Mouse (Mus musculus) heart, postnatal 14 days (tissue): Measurements from ENCODE around the gene Ncoa4. TPM values are rescaled to one million over a fixed set of nuclear protein-coding genes. Genes with fewer than 3 reads are reported as not detected.
"Not testable (repeated sequence)": the region's sequence is repeated elsewhere in the genome, so short reads cannot be mapped to it uniquely, and the experiment has no call there.

Experiments used
- DNase-seq, 2 experiments: peaks; one replicate each; pipeline ENCODE4 v3.0.0; 2021 to 2022
- intact Hi-C: fragments of 180-260 bp; cut with DNase I; formaldehyde crosslinking; loops from one replicate; pipeline ENCODE4 v1.15.1; 2025
- long read RNA-seq, 2 experiments: library from polyadenylated mRNA; stranded (forward); transcript quantifications; one replicate each; pipeline ENCODE4 v2.0.0; 2021
- total RNA-seq, 2 experiments: library from RNA; stranded (reverse); gene quantifications; 2 replicates each; pipeline ENCODE4 v1.2.3; 2021

The Ncoa4 gene
- total RNA-seq: 100 to 1,000 TPM; 139 to 150 TPM
- long read RNA-seq, experiment 1, full-length matches to known transcripts: 141 of 170 reads
- long read RNA-seq, experiment 1, partial matches to known transcripts: 13 of 170 reads
- long read RNA-seq, experiment 1, other reads (novel, unspliced or antisense): 16 of 170 reads
- long read RNA-seq, experiment 2, full-length matches to known transcripts: 167 of 192 reads
- long read RNA-seq, experiment 2, partial matches to known transcripts: 7 of 192 reads
- long read RNA-seq, experiment 2, other reads (novel, unspliced or antisense): 18 of 192 reads

- intact Hi-C loops: loop anchor here (5.0 kb wide), 1 partner anchor 38 kb away; no protein-coding TSS in a partner anchor
- DNase-seq: peak; percentile 97 to 99
Measured at GRCm38 (mm10) chr14:32159690-32160246, at the start of gene Ncoa4. TSS of gene Ncoa4 (plus strand) at chr14:32159865.

DNA sequence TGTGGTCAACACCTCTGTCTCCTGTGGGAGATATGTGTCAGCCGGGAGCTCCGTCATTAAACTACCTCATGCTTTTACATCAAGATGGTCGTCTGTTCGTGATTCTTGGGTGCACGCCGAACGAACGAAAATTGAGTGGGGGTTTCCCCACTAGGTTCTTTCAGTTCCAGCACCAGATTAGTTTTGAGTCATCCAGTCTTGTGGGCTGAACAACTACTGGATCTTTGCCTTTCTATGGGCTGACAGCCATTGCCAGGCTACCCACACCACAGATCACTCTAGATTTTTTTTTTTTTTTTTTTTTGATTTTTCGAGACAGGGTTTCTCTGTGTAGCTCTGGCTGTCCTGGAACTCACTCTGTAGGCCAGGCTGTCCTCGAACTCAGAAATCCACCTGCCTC lies 47.5 kb upstream of the Ncoa4 start:
- intact Hi-C loops, DNase-seq: not testable (repeated sequence)

DNA sequence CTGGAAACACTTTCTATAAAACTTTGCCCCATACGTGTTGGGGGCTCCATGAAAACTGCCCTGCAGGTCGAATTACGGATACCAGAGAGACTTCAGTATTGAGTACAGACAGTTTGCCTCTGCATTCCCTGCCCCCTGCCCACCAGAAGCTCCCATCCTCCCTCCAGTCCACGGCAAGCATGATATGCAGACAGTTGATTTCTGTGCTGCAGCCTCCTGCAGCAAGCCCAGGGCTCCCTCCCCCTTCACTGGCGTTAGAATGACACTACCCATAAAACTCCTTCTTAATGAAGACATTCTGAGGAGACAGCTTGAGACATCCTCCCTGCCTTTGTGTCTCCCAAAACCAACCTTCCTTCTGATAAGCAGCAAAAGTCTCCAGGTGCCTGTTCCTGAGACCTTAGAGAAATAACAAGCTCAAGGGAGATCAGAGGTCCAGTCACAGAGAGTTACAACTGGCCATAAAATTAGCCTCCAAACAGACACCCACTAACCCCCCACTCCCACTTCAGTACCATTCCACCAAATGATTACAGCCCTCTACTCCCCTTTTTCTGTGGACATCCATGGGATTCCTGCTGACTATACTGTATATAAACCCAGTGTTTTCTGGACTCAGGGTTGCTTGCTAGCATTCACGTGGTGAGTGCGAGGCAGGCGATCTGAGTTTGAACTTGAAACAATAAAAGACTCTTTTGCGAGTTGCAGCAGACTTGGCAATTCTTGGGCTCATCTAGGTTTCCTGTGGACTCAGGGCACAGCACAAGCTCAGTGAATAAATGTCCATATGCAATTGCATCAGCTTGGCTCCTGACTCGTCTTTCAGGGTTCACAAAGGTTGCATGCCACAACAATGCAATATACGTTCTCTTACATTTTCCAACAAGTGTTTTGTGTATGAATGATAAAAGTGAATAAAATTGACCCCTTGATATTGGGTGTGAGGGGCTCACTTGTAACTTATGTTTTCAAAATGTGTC lies 38.4 kb upstream of the Ncoa4 start:
- no peak for DNase-seq
- intact Hi-C loops: loop anchor here (5.0 kb wide), 1 partner anchor 71 kb away; no protein-coding TSS in a partner anchor

- DNase-seq: peak in 1 of 2 experiments; percentile 32
- intact Hi-C loops: loop anchor here (5.0 kb wide), 1 partner anchor 70 kb away; no protein-coding TSS in a partner anchor
Measured at GRCm38 (mm10) chr14:32121920-32122315, 37.7 kb upstream of the Ncoa4 start.

- no peak for DNase-seq
- intact Hi-C loops: loop anchor here (5.0 kb wide), 1 partner anchor 68 kb away; no protein-coding TSS in a partner anchor
Measured at GRCm38 (mm10) chr14:32124261-32124660, 35.4 kb upstream of the Ncoa4 start.

GRCm38 (mm10) chr14:32125256-32125655 lies 34.4 kb upstream of the Ncoa4 start:
- intact Hi-C loops, DNase-seq: not testable (repeated sequence)

DNA sequence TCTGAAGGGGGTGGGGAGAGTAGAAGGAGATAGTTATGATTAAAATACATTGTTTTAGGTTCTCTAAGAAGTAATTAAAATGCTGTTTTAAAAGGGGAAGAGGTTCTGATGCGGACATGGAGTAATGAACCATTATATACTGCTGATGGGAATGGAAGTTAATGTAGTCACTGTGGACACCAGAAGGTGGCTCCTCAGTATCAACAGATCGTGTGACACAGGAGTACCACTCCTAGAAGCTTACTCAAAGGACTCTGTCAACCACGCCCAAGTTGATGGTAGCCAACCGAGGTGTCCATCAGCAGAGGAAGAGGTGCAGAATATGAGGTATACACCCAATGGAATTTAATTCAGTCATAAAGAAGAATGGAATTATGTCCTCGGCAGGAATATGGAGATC lies 31.3 kb upstream of the Ncoa4 start:
- intact Hi-C loops: no loop called here
- no peak for DNase-seq

- intact Hi-C loops: no loop called here
- no peak for DNase-seq
Measured at GRCm38 (mm10) chr14:32131836-32132235, 27.8 kb upstream of the Ncoa4 start.

- peak in 1 of 2 experiments; percentile 5 for DNase-seq
- intact Hi-C loops: no loop called here
Measured at GRCm38 (mm10) chr14:32134293-32134692, 25.4 kb upstream of the Ncoa4 start.

- DNase-seq, intact Hi-C loops: not testable (repeated sequence)
Measured at GRCm38 (mm10) chr14:32136467-32136866, 23.2 kb upstream of the Ncoa4 start.

DNA sequence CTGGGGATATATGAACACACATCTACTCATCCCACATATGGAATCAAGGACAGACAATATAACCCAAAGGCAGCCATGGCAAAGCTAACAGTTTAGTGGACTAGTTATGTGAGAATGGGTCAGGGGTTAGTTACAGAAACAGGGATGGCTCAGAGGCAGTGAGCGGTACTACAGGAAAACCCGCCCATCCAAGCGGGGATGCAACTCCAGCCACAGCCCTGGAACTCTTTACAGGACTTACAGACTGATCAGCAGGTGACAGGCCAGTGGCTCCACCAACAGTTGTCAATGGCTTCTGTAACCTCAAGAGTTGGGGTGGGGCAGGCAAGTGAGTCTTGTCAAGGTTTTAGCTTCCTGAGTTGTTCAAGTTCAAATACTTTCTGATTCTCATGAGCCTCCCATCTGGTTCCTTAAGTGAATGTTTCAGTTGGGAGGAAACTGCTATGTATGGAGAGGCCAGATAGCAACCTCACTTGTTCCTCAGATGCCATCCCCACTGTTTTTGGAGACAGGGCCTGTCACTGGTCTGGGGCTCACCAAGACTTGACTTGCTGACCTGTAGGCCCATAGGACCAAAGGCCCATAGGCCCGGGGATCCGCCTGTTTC lies 19.2 kb upstream of the Ncoa4 start:
- no peak for DNase-seq
- intact Hi-C loops: no loop called here

DNA sequence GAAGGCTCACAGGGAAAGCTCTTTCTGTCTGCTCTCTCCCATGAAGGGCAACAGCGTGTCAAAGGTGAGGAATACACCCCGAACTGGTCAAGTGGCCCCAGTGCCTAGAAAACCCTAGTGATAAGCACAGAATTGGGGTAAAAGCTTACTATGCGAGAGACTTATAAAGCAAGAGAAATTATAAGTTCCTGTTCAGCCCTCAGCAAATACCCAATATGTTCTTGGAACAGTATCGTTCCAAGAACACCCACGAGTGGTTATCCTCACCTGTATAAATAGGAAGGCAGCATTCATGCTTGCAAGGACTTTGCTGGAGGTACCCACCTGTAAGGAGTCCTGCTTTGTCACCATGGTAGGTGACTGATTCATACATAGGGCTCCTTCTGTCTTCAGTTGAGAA lies 17.9 kb upstream of the Ncoa4 start, which contains the start of gene Msmb:
Msmb (plus strand) TSS at position 301 of the 400 bp plus-strand sequence.
- no peak for DNase-seq
- intact Hi-C loops: no loop called here

GRCm38 (mm10) chr14:32144734-32145133 lies 14.9 kb upstream of the Ncoa4 start:
- DNase-seq: no peak
- intact Hi-C loops: no loop called here

DNA sequence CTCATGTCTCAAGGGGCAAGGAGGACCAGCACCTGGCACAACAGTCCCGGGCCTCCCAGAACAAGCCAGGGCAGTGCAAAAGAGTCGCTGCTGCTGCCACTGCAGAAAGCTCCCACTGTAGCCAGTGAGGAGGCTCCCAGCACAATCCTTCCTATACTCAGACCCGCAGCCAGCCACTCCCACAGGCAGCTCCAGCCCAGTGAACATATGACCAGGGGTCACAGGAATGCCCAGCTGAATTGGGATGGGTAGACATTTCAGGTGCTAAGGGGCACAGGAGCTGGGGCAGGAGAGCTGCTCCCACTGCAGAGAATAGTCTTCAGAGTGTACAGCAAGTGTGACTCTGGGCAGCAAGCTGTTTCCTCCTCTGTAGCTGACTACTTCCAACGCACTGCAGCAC lies 14.3 kb upstream of the Ncoa4 start:
- no peak for DNase-seq
- intact Hi-C loops: no loop called here

DNA sequence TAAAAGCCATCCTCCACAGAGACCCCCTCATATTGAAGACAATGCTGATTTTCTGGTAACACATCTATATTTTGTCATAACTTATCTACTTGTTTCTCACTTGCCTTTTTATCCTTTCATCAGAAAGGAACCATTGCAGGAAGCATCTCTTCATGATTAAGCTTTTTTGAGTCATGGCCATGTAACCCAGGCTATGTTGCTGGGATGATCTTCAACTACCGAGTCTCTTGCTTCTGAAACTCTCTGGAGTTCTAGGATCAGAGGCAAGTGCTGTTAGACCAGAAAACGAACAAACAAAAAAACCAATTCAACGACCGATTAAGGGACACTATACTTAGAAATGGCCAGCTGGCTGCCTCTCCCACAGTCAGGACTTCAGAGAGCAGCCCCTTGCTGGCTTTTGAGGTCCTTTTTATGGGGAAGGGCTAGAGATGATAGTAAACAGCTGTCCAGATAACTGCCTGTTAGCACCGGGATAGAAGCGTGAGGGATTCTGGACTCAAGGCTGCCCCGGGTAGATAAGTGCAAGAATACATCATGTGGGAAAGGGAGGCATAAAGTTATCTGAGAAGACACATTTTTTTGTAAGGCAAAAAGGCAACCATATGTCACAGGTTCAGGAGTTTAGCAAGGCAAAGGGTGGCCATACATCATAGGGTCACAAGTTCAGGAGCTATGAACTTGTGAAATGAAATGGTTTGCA lies 13.7 kb upstream of the Ncoa4 start:
- peak in 1 of 2 experiments; percentile 6 for DNase-seq
- intact Hi-C loops: no loop called here

DNA sequence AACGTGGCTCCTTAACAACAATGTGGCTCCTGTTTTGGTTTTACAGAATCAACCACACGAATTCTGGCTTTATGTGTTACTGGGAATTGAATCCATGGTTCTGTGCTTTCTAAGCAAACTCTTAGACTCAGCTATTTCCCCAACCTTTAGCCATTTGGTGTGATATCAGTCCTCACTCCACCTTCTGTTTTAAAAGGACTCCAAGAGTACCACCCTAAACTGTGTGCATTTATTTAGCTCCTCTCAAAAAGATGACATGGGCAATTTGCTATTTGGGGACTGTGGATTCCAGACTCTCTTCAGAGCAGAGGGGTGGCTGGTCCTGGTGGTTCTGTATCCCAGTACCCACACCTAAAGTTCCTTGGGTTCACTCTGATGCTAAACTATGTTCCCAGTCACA lies 13.1 kb upstream of the Ncoa4 start:
- intact Hi-C loops: no loop called here
- no peak for DNase-seq

- intact Hi-C loops: no loop called here
- DNase-seq: no peak
Measured at GRCm38 (mm10) chr14:32150872-32151271, 8.8 kb upstream of the Ncoa4 start.

DNA sequence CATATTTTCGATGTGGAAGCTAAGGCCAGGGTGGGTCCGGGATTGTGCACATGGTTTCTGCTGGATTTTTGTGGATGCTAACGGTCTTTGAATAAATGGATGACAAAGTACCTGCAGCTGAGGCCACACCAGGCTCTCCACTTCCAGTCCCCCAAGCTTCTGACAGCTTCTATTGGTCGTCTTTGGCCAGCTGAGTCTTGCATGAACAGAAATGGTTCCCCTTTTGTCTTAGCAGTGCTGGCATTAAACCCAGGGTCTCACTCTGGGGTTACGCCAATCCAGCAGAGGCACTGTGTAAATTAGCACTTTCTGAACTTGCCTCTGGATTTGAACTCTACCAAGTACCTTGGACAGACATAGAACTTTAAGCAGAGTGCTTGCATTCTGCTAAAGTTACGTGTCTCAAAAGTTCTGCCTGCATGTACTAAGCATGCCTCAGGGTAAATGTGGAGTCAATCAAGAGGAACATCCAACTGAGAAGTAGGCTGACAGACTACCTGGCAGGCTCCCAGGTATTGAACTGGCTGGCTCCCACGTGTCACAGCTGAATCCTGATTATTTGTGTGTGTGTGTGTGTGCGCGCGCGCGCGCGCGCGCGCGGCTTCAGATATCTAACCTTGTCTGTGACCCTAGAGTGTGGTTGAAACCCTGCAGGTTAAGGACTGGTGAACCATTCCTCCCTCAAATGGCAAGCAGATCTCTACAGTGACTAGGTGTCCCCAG lies 7.3 kb upstream of the Ncoa4 start:
- no peak for DNase-seq
- intact Hi-C loops: no loop called here

GRCm38 (mm10) chr14:32153156-32153555 lies 6.5 kb upstream of the Ncoa4 start:
- no peak for DNase-seq
- intact Hi-C loops: no loop called here
